8 mouse cellular contexts compared by ENCODE assay signal in the genomic region with DNA sequence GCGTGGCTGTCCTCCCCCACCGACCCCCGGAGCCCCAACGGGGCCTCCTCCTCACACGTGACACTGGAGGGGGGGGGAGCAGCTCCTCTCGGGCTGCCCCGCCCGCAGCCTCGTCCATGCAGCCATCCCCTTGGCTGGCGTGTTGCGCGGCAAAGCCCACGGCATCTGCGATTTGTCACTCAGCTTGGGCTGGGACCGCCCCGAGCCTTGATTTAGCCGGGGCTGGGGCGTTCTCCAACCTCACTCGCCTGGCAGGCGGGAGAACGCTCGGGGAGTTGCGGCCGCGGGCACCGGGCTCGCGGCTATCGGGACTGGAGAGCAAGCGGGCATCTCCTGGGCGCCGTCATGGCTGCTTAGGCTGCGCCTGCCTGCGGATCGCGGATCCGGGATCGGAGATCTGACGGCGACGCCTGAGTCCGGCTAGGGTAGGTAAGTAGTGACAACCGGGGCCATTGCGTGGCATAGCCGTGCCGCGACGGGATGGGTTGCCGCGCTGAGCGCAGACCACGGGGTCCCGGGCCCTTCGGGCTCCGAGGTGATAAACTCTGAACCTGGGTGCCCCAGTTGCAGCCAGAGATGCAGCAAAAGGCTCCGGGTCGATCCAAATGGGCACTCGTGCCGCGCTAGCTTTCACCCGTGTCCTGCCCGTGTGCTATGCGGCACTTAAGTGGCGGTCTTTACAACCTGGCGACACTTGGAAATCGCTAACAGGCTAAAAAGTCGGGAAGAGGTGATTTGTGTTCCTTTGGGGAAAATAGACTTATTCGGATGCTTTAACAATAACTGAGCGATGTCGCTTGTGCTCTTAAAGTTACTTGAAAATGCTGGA. TPM values are rescaled to one million over a fixed set of nuclear protein-coding genes. Genes with fewer than 3 reads are reported as not detected.
DNase-seq lines count a peak whose midpoint lies in the region; ATAC-seq lines count a peak whose summit lies in the region.

No protein-coding gene starts in this region.

- peak overlapping the region; percentile 7; the same call in 1 of the 2 replicates for H3K27ac ChIP-seq in hindbrain, embryonic 15.5 days (replicated peaks)

- H3K9ac ChIP-seq in hindbrain, embryonic 15.5 days = peak overlapping the region; percentile 55

- 52% methylated on average over 70 of the region's 70 CpGs for WGBS in hindbrain, embryonic 15.5 days

- DNase-seq in ZHBTc4 (ENCODE audit: low read depth, low spot score) = peak; percentile 62
- peak; percentile 63 to 75 for DNase-seq in cerebellum, postnatal 36 days
- peak; percentile 33 for DNase-seq in gastrocnemius, adult 18-20 months (ENCODE audit: low spot score)
- peak; percentile 65 to 75 for DNase-seq in left cerebral cortex, adult 18-20 months (ENCODE audit: low spot score in 2 of 2)
- DNase-seq in lung, postnatal 25 days (ENCODE audit: low spot score) = peak; percentile 77
- DNase-seq in retina, postnatal 1 day = peak; percentile 96
- DNase-seq in urinary bladder, adult 18-20 months (ENCODE audit: low spot score in 2 of 2) = peak; percentile 53 to 78

- peak overlapping the region; percentile 54 for H3K4me2 ChIP-seq in hindbrain, embryonic 15.5 days

- H3K9me3 ChIP-seq in hindbrain, embryonic 15.5 days = no peaks in the 10 kb centered on the region

- peak overlapping the region; percentile 57 for H3K4me3 ChIP-seq in hindbrain, embryonic 15.5 days

- H3K36me3 ChIP-seq in hindbrain, embryonic 15.5 days = no peaks in the 10 kb centered on the region

- H3K27me3 ChIP-seq in hindbrain, embryonic 15.5 days = no peaks in the 10 kb centered on the region

- H3K4me1 ChIP-seq in hindbrain, embryonic 15.5 days (replicated peaks) = no peaks in the 10 kb centered on the region

- ATAC-seq in hindbrain, embryonic 15.5 days (ENCODE audit: low FRiP score, low read depth) = peak; percentile 97

RNA-seq across cellular contexts. Expression of a gene that starts 30.5 kb away (rescaled TPM):
- total RNA-seq in gastrocnemius, adult 18-20 months (2021) = 1 to 10 TPM in 1 of 2 experiments, under 1 TPM in 1; 0.88 to 1.1 TPM
- polyA plus RNA-seq in hindbrain, embryonic 15.5 days (2015; fragmentation: Nextera tagmentation; extraction: Ambion mirVana) = 30.8 and 34.1 TPM in 2 replicates
- total RNA-seq in left cerebral cortex, adult 18-20 months (2021) = 10 to 100 TPM; 12.8 to 16.4 TPM

Comparison
In these comparisons a context has a peak if more than half of its experiments do, and no peak if none do; other contexts are left out.
1. Peak in every context shown above with its lines: DNase-seq, ATAC-seq, H3K4me3 ChIP-seq and H3K27ac ChIP-seq.
2. DNase-seq: peak in every context shown above with its lines; median percentile 96 in retina, postnatal 1 day; 77 in lung, postnatal 25 days; 70 in left cerebral cortex, adult 18-20 months; 69 in cerebellum, postnatal 36 days; 66 in urinary bladder, adult 18-20 months; 62 in ZHBTc4; 33 in gastrocnemius, adult 18-20 months.
3. RNA of a gene that starts 30.5 kb away (total RNA-seq): 12.8 to 16.4 TPM in left cerebral cortex, adult 18-20 months; 0.88 to 1.1 TPM in gastrocnemius, adult 18-20 months; every median in the first group is over 4 times any median in the second.